Mouse (Mus musculus) heart, postnatal 0 days (tissue): ENCODE results near the gene Sgk1. TPM values are rescaled to one million over a fixed set of nuclear protein-coding genes. Genes with fewer than 3 reads are reported as not detected.

Experiments
- ATAC-seq: fragments of 200-750 bp; cut with Nextera tagmentation; 2 replicates; pipeline ENCODE4 v1.8.0; 2017; ENCODE audit warnings: low read depth, moderate number of reproducible peaks, moderate library complexity; ENCODE audit not compliant: insufficient read depth
- DNase-seq: peaks from one replicate; pipeline ENCODE4 v3.0.0-alpha.2; 2016; ENCODE audit warnings: low spot score
- H3K27ac ChIP-seq: fragments of 300-500 bp; sonication (generic); 2 replicates; pipeline ENCODE4 v1.5.1; 2014; ENCODE audit warnings: low read depth, mild to moderate bottlenecking
- H3K27me3 ChIP-seq: fragments of 300-500 bp; sonication (generic); 2 replicates; pipeline ENCODE4 v1.6.1; 2014; ENCODE audit warnings: low read length, mixed read lengths; ENCODE audit not compliant: control insufficient read depth, insufficient read depth
- H3K36me3 ChIP-seq: fragments of 300-500 bp; sonication (generic); replicated peaks from 2 replicates; pipeline ENCODE4 v1.6.1; 2014; ENCODE audit warnings: low read length, mixed read lengths; ENCODE audit not compliant: control insufficient read depth, insufficient read depth
- H3K4me1 ChIP-seq: fragments of 300-500 bp; sonication (generic); 2 replicates; pipeline ENCODE4 v1.6.1; 2014; ENCODE audit warnings: antibody characterized with exemption; ENCODE audit not compliant: control insufficient read depth, insufficient read depth
- H3K4me2 ChIP-seq: fragments of 300-500 bp; sonication (generic); 2 replicates; pipeline ENCODE4 v1.6.1; 2014; ENCODE audit warnings: low read depth, mild to moderate bottlenecking, low read length, moderate library complexity
- H3K4me3 ChIP-seq: fragments of 300-500 bp; sonication (generic); 2 replicates; pipeline ENCODE4 v1.5.1; 2014; ENCODE audit warnings: low read depth, low read length
- H3K9ac ChIP-seq: fragments of 300-500 bp; sonication (generic); replicated peaks from 2 replicates; pipeline ENCODE4 v1.6.1; 2014; ENCODE audit warnings: low read depth, low read length, mixed read lengths
- H3K9me3 ChIP-seq: fragments of 300-500 bp; sonication (generic); replicated peaks from 2 replicates; pipeline ENCODE4 v1.6.1; 2016; ENCODE audit warnings: low read length; ENCODE audit not compliant: control insufficient read depth
- CTCF ChIP-seq: IDR thresholded peaks from 2 replicates; pipeline ENCODE4 v1.5.1; 2016; ENCODE audit warnings: antibody characterized with exemption, control low read depth, low read depth
- EP300 ChIP-seq: IDR thresholded peaks from 2 replicates; pipeline ENCODE4 v1.6.1; 2016; ENCODE audit warnings: antibody characterized with exemption, low read depth
- WGBS: fragments of 180-500 bp; shearing (Covaris S2); extraction: QIAGEN DNeasy Blood & Tissue Kit; methylation state at CpG from one replicate; pipeline ENCODE4 v1.1.7; 2014; 5-methylcytosine and 5-hydroxymethylcytosine counted together
- polyA plus RNA-seq: library from polyadenylated mRNA; unstranded; fragments of >200 nt; fragmentation: Nextera tagmentation; extraction: Ambion mirVana; gene quantifications from 2 replicates; pipeline ENCODE4 v1.2.1, GENCODE M21; 2015
- total RNA-seq: library from RNA; depleted of rRNA; stranded (reverse); fragments of >200 nt; gene quantifications from 2 replicates; pipeline ENCODE4 v1.2.3, GENCODE M21; 2014; ENCODE audit warnings: low replicate concordance

The Sgk1 gene
- total and polyA plus RNA-seq, 2 experiments from 2014 or later, result 35.8 to 134 TPM

DNA sequence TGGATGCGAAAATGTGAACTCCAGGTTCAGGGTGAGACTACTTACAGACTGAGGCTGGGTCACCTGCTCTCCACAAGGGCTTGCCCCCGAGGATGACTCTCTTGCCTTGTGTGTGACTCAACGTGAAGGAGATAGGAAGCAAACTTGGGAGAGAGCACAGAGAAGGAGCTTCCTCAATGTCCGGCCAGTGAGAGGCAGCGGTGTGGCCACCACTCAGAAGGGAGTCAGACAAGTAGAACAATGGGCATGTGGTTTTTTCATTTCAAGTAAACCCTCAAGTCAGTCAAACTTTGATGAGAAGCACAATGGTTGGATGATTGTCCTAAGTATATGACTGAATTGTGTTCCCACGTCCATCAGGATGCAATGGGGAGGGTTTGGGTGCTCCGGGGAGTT, 36.8 kb downstream of the Sgk1 start:
- DNase-seq (no peak), ATAC-seq (0 out of 2 replicates have a peak, but pooled peaks have one; percentile 39)
- Histone ChIP-seq H3K4me1 (peaks cover 5% of the 10 kb centered on the region; the same call in 1 of the 2 replicates), H3K27me3 (no peaks in the 10 kb centered on the region), H3K4me2 (no peak overlapping the region), H3K27ac (peak overlapping the region; percentile 46), H3K9me3 (no peaks in the 10 kb centered on the region), H3K36me3 (no peaks in the 10 kb centered on the region), H3K4me3 (no peak overlapping the region), H3K9ac (no peak overlapping the region)
- TF ChIP-seq EP300, result no peak
- no peak for TF ChIP-seq CTCF
- 62% methylated on average over 7 of the region's 7 CpGs for WGBS

DNA sequence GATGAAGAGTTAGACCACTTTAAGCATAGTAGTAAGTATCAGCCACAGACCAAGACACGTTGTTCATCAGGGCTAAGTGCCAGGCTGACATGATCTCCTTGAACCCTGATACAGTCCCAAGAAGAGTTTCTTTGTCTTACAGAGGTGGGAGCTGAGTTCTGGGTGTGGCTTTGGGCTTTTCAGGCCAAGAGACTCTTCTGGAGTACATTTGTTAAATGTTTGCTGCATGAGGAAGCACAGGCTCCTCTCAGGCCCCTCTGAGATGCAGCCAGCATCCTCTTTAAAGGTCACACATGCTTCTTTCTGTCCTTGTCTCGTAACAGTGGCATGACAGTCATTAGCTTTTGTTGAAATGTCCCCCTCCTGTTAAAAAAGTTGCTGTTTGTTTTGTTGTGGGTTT, 38.6 kb downstream of the Sgk1 start:
- Histone ChIP-seq H3K4me1 (peaks cover 7% of the 10 kb centered on the region; the same call in 1 of the 2 replicates), H3K9me3 (no peaks in the 10 kb centered on the region), H3K36me3 (no peaks in the 10 kb centered on the region), H3K4me2 (no peak overlapping the region), H3K27ac (peak overlapping the region; percentile 25; the same call in 1 of the 2 replicates), H3K4me3 (no peak overlapping the region), H3K27me3 (no peaks in the 10 kb centered on the region), H3K9ac (no peak overlapping the region)
- no peak for TF ChIP-seq CTCF
- no peak for TF ChIP-seq EP300
- ATAC-seq, result no peak
- DNase-seq, result no peak
- 46% methylated on average over 2 of the region's 2 CpGs for WGBS

DNA sequence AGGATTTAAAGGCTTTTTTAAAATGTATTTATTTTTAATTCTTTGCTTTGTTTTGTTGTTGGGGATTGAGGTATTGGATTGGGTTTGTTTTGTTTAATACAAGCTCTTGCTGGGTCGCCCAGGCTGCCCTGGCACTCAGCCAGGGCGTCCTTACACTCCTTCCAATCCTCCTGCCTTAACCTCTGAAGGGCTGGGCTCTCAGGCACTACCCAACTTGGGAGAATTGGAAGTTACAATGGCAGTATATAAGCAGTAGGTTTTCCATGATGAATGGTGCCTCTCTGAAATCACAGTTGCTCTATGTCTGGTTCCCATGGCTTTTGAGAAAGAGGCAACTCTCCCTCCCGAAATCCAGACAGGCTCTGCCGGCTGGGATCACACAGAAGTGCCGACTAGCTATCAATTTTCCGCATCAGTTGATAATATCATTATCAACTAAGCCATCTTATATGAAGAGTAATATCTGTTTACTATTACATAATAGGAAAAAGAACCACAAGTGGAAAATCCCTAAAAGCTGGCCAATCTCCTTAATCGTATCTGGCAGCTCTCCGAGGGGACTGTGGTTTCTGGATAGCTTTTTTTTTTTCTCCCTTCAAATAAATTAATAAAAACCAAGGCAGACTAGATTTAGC, 40.8 kb downstream of the Sgk1 start:
- Histone ChIP-seq H3K27ac (no peak overlapping the region), H3K4me2 (no peak overlapping the region), H3K4me3 (no peak overlapping the region), H3K9me3 (no peaks in the 10 kb centered on the region), H3K36me3 (no peaks in the 10 kb centered on the region), H3K27me3 (no peaks in the 10 kb centered on the region), H3K4me1 (peaks cover 7% of the 10 kb centered on the region; the same call in 1 of the 2 replicates), H3K9ac (no peak overlapping the region)
- WGBS, result 54% methylated on average over 8 of the region's 8 CpGs
- ATAC-seq, result no peak
- DNase-seq, result no peak
- TF ChIP-seq EP300, result no peak
- no peak for TF ChIP-seq CTCF

DNA sequence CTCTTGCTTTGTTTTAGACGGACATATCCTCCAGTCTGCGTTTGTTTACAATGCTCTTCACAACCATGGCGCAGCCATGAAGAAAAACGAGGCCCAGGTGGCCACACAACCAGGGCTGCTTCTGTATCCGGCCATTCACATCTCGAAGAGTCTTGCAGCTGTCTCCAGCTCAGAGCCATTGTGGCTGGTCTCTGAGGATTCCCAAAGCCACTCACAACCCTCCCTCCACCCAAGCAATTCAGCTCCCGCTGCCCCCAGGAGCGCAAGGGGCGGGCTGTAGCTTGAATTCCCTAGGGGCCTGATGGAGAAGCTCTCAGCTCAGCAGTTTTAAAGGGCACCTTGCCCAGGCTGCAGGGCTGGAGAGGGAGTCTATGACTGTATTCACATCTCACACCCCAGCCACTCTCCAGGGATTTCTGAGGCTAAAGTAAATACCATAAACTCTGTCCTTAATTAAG, 41.5 kb downstream of the Sgk1 start:
- H3K4me2 ChIP-seq, result peak overlapping the region; percentile 15; the same call in 1 of the 2 replicates
- peak overlapping the region; percentile 20; the same call in 1 of the 2 replicates for H3K27ac ChIP-seq
- DNase-seq, result no peak
- no peak overlapping the region for H3K9ac ChIP-seq
- no peaks in the 10 kb centered on the region for H3K27me3 ChIP-seq
- WGBS, result 35% methylated on average over 9 of the region's 9 CpGs
- H3K4me1 ChIP-seq, result peaks cover 7% of the 10 kb centered on the region; the same call in 1 of the 2 replicates
- ATAC-seq, result no peak
- H3K4me3 ChIP-seq, result no peak overlapping the region
- H3K36me3 ChIP-seq, result no peaks in the 10 kb centered on the region
- no peaks in the 10 kb centered on the region for H3K9me3 ChIP-seq
- no peak for TF ChIP-seq CTCF
- no peak for TF ChIP-seq EP300

DNA sequence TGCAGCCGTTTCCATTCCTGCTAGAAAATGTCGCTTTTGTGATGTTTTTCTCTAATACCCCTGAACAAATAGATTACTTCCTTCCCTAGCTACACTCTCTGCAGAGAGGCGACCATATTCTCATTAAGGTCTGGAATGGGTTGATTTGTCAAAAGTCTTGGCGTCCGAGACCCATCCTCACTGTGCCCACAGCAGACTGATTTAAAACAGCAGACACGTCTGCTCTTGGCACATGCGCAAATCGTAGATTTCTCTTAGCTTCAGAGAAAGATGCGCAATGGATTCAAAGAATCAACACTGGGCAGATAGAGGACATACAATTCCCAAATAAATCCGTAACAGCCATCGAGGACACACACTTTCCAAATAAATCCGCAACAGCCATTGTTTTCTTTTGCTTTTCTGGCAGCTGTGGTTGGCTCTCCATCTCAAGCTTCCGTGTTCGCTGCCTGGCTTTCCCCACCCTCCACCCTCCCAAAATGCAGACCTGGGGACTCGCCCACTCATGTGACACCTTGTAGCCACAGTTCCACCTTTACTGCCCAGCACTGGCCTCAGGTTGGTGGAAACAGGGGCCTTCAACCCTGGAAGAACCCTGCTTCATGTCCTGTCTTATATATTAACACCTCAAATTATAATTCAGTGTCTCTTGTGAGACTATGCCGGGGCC, 42.2 kb downstream of the Sgk1 start:
- Histone ChIP-seq H3K4me1 (peaks cover 7% of the 10 kb centered on the region; the same call in 1 of the 2 replicates), H3K27ac (no peak overlapping the region), H3K36me3 (no peaks in the 10 kb centered on the region), H3K27me3 (no peaks in the 10 kb centered on the region), H3K4me2 (no peak overlapping the region; the same call in 1 of the 2 replicates), H3K9me3 (no peaks in the 10 kb centered on the region), H3K4me3 (no peak overlapping the region), H3K9ac (no peak overlapping the region)
- WGBS, result 78% methylated on average over 16 of the region's 16 CpGs
- ATAC-seq, result no peak
- DNase-seq, result no peak
- TF ChIP-seq CTCF (no peak), EP300 (no peak)
